Mouse (Mus musculus): ENCODE measurements at regions not wholly inside any gene's neighbourhood (a gene's known extent, or its start where the extent isn't known, plus 50 kb on each side); places are given as distances from the start of the nearest gene placed in this dataset.

- no peak for TF ChIP-seq POLR2A (IDR thresholded peaks at IDR 0.05; ENCODE audit: insufficient read depth, low read depth, low read length)
- no peak for TF ChIP-seq EP300 (IDR thresholded peaks at IDR 0.05; ENCODE audit: insufficient read depth, low read depth, low read length)
- TF ChIP-seq CTCF (IDR thresholded peaks at IDR 0.05), result no peak
These were observed 68.8 kb upstream of the Gm21830 start for GRCm38 (mm10) chr2:67344711-67345110.
